Mouse (Mus musculus) adrenal gland, postnatal 36 days (tissue): Measurements from ENCODE around the gene Cd200r1. TPM values are rescaled to one million over a fixed set of nuclear protein-coding genes. Genes with fewer than 3 reads are reported as not detected.

Source experiments
- DNase-seq, 2 experiments: peaks; one replicate each; pipeline ENCODE4 v3.0.0; 2021; ENCODE audit warnings: mixed read lengths in 1 of 2
- long read RNA-seq, 2 experiments: library from polyadenylated mRNA; stranded (forward); transcript quantifications; one replicate each; pipeline ENCODE4 v2.0.0; 2021; ENCODE audit warnings: borderline sequencing depth in 2 of 2
- total RNA-seq, 2 experiments: library from RNA; stranded (reverse); gene quantifications; 2 replicates each; pipeline ENCODE4 v1.2.3; 2021

The Cd200r1 gene
- under 1 TPM; 0.36 to 0.50 TPM for total RNA-seq
- long read RNA-seq, experiment 1: 0 reads
- long read RNA-seq, experiment 2, partial matches to known transcripts: 0 of 1 reads
- long read RNA-seq, experiment 2, other reads (novel, unspliced or antisense): 1 of 1 reads

DNA sequence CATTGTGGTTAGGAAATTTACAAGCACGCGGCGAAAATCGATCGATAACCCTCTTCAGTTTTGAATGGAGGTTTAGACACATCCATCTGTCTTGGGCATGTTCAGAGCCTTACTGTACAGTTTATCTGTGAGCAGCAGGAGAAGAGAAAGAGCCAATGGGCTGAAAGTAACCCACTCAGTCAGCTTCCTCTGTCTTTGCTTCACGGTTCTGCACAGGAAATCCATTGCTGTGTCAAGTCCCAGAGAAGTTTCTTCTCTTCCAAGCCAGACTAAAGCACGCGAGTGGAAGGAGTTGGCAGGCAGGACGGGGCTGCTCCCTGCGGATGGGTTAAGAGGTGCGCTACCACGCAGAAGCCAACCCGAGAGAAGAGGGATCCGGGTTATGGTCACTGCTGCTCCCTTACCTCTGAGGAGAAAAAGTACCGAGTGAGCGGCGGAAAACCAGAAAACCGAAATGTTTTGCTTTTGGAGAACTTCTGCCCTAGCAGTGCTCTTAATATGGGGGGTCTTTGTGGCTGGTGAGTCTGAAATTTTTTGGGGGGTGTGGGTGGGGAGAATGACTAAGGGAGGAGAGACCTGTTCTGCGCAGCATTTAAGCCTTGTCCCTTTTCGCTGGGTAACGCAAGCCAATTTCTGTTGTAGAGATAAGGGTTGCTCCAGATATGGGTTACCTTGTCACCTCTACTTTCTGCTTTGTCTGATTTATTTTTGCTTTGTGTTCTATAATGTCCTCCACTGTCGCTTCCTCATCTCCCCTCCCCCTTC, at the start of gene Cd200r1:
Cd200r1 (plus strand) TSS at position 182 of the 765 bp plus-strand sequence.
- DNase-seq: no peak

DNA sequence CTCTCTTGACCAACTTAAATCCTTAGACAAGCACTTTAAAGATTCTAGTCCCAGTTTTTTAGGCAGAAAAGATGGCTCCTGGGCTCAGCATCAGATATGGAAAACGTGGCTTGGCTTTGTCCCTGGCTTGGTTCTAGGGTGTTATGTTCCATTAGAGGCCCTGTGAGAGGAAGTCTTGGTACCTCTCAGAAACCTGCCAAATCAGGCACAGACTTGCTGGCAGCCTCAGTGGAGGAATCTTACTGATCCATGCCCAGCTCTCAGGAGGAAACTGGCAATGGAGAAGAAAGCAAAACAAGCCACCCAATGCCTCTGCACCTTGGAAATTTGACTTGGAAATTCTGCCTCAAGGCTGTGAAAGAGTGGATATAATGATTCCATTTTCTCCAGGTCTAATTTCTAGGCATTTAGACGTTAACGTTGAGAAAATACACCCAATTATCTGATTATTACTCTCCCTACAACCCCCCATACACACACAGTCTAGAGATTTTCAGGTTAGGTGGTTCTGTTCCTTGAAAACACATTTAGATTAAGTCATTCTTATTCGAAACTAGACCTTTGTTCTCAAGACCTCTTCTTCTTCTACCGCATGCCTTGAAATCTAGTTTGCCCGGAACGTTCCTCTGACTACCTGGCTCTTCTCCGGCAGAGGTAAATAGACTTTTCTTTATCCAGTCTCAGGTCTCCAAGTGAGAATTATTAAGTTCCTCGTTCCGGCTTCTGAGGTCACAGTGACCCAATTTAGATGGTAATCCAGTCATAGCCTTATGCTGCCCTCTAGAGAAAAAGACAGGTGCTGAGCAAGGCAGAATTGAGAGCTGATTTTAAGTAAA, 49.0 kb upstream of the Cd200r1 start:
- peak; percentile 20 to 41 for DNase-seq

GRCm38 (mm10) chr16:44717141-44717634, 48.3 kb upstream of the Cd200r1 start:
- DNase-seq: no peak

DNA sequence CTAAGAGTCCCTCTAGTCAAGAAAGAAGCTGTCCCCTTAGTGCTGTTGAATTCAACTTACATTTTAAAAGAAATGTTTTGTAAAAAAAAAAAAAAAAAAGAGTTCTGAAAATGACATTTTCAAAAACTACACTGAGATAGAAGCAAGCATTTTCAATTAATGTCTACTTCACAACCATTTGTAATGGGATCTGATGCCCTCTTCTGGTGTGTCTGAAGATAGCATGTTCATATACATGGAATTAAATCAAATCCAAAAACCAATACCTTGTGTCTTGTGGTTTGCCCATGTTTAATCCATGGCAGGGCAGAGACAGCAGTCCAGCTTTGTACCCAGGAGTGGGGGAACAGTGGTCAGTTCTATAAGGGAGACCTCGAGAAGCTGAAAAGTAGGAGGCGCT, 47.7 kb upstream of the Cd200r1 start:
- DNase-seq: no peak

- no peak for DNase-seq
These were observed 46.2 kb upstream of the Cd200r1 start for GRCm38 (mm10) chr16:44719349-44719748.

- no peak for DNase-seq
These were observed 45.0 kb upstream of the Cd200r1 start for GRCm38 (mm10) chr16:44720518-44720917.

DNA sequence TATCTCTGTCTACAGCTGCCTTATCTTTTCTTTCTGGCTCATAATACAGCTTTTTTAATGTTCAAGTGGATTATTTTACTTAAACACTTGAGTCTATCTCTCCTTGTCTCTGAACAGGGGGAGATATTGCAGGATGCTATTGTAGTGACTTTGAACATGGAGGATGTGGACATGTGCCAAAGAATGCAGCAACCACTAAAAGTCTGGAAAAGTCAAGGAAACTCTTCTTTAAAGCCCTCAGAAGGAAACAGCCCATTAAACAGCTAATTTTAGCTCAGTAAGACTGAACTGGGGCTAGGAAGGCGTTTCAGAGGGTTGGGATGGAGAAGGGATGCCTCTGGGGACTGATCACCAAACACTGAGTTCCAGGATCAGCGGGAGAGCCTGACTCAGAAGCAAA, 42.9 kb upstream of the Cd200r1 start:
- DNase-seq: no peak

GRCm38 (mm10) chr16:44724083-44724787, 41.3 kb upstream of the Cd200r1 start, which contains the start of gene Nepro:
Nepro (plus strand) TSS chr16:44724301.
- peak; percentile 96 to 97 for DNase-seq

GRCm38 (mm10) chr16:44724847-44725246, 40.7 kb upstream of the Cd200r1 start:
- peak; percentile 36 to 37 for DNase-seq

- DNase-seq: peak; percentile 73 to 82
These were observed 40.0 kb upstream of the Cd200r1 start for GRCm38 (mm10) chr16:44725286-44726223.

DNA sequence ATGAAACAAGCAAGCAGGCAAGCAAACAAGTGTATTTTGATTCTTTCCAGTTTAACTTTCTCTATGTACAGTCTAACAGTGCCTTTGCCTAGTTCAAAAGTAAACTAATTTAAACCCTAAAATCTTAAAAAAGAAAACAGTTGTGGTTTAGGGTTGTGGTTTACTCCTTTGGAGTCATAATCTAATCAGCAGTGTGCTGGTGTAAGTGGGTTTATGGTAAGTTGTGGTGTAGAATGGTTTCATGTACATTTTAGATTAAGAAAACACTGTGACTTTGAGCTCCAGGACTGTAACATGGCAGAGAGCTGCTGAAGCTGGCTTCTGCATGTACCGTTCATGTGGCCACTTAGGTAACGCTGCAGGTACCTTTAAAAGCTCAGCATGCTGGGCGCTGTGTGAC, 38.0 kb upstream of the Cd200r1 start:
- DNase-seq: no peak

- no peak for DNase-seq
These were observed 31.5 kb upstream of the Cd200r1 start for GRCm38 (mm10) chr16:44734059-44734458.

DNA sequence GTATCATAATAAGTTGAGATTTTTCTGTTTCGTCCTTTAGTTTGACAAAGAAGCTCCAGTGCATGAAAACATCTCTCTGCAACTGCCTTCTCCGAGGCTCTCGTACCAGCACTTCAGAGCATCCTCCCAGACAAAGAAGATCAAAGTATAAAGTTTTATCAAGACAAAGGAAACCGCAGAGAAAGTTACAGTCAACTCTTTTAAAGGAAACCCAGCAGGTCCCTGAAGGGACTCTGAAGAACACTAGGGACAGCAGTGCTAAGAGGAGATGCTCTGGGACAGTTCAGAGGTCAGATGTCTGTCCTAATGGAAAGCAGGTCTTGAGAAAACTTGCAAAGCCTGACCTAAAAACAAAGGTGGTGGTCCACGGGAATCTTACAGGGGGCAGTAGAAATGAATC, 29.9 kb upstream of the Cd200r1 start:
- no peak for DNase-seq

DNA sequence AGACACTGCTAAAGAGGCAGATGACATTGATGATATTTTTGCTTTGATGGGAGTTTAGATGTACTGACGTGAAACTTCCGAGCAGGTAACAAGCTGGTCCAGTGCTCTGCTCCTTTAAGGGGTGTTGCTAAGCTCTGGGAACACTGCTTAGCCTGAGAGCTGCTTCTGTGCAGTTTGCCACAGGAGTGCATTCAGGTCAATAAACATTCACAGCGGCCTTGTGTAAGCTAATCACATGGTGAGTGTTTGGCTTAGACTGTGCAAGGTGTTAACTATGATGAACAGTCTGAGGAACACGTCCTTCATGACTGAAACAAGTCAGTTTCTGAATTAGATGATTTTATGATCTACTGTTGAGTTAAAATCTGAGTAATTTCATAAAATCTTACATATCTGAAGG, 29.4 kb upstream of the Cd200r1 start:
- DNase-seq: no peak

DNA sequence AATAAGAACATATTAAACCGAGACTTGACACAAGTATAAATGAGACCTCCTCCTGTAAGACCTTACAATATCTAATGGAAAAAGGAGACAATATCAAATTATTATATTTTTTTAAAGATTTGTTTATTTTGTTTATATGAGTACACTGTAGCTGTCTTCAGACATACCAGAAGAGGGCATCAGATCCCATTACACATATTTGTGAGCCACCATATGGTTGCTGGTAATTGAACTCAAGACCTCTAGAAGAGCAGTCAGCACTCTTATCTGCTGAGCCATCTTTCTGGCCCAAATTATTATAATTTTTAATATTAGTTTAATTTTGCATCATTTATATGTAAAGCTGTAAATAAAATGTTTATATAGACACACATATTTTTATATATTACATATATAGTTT, 22.8 kb upstream of the Cd200r1 start:
- DNase-seq: no peak

DNA sequence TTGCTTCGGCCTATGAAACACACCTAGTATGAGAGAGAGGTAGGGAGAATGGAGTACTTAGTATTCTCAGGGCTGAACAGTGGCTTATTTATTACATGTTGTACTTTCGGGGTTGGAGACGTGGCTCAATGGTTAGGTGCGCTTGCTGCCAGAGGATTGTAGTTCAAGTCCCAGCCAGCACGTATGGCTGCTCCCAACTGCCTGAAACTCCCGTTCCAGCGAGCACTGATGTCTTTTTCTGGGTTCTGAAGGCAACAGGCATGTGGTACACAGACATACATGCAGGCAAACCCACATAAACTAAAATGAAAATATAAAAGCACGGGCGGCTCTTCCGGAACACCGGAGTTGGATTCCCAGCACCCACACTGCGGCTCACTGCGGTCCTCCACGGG, 20.1 kb upstream of the Cd200r1 start:
- DNase-seq: no peak

DNA sequence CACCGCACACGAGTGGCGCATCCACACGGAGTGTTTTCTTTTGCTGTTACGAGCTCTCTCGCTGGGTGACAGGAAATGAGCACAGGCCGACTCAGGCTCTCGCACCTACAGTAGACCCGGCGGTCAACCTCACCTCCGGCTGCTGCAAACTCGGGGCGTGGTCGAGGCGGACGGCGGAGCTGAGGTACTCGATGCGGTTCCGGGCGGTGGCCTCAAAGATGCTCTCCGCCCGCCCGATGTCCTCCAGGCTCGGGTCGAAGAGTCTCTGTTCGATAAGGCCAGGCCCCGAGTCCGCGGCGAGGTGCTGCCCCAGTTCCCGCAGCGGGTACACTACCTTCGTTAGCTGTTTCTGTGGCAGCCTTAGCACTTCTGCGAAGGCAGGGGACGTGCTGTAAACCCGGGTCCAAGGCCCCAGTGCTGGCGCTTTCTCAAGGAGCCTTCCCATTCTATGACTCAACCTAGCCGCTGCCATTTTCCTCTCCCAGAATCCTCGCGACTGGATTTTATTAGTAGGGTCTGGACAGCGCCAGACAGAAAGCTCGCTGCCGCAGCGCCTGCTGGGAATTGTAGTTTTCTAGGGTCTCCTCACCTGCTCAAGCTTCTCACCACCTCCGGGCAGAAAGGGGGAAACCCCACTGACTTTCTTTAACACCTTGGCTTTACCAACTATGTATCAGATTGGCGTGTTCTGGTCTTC, 19.5 kb upstream of the Cd200r1 start, which contains the start of gene Gtpbp8:
Gtpbp8 (minus strand) TSS at position 498 of the 697 bp plus-strand sequence.
- peak; percentile 83 to 90 for DNase-seq

DNA sequence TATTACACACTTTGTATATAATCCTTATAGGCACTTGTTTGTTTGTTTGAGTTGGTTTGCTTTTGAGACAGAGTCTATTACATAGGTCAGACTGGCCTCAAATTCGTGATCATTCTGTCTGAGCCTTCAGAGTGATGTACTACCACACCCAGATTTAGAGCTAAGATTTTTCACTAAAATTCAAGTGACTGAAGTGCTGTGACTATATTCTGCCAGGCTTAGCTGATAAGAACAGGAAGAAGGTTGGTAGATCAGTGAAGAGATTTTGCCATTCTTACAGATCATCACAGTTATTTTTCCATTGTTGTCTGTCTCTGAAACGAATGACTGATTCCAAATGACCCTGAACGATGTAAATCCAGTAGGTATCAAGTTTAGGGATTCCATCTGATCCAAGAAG, 17.5 kb upstream of the Cd200r1 start:
- DNase-seq: no peak

DNA sequence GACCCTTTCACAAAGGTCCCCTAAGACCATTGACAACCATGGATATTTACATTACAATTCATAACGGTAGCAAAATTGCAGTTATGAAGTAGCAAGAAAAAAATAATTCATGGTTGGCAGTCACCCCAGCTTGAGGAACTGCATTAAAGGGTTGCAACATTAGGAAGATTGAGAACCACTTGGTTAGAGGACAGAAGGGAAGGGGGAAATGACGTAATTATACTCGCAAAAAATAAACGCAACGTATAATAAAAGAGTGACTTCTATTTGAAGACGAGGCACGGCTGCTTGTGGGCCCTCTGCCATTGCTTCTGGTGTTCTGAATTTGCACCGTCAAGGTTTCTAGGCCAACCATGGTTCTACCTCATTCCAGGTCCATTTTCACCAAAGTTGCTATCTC, 7.8 kb upstream of the Cd200r1 start:
- DNase-seq: no peak

- no peak for DNase-seq
These were observed 3.7 kb upstream of the Cd200r1 start for GRCm38 (mm10) chr16:44761811-44762210.
